Mouse (Mus musculus) cerebellum, adult 9-10 months (tissue): ENCODE measurements around the gene Araf.
"Not testable (repeated sequence)": the region's sequence is repeated elsewhere in the genome, so short reads cannot be mapped to it uniquely, and the experiment has no call there.

ENCODE experiments used
- DNase-seq: peaks from one replicate; pipeline ENCODE4 v3.0.0; 2022

Araf gene

GRCm38 (mm10) chrX:20797681-20798080 lies at the start of gene Araf:
Araf (plus strand) TSS chrX:20797814.
- no peak for DNase-seq

DNA sequence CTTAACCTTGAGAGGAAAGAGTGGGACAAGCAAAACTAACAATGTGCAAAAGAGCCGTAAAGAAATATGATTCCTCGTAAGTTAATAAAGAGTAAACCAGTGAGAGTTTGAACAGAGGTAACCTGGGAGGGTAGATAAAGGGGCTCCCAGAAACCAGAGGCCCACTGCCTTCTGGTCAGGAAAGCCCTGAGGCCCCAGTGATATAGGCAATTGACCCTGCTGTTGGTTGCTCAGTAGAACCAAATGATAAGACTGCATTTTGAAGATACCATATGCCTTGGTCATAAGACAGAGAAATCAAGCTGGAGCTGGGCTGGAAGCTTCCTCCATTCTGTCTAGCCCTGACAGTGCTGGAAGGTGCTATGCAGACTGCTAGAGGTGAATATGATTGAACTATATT lies 48.8 kb upstream of the Araf start:
- DNase-seq, result no peak

DNA sequence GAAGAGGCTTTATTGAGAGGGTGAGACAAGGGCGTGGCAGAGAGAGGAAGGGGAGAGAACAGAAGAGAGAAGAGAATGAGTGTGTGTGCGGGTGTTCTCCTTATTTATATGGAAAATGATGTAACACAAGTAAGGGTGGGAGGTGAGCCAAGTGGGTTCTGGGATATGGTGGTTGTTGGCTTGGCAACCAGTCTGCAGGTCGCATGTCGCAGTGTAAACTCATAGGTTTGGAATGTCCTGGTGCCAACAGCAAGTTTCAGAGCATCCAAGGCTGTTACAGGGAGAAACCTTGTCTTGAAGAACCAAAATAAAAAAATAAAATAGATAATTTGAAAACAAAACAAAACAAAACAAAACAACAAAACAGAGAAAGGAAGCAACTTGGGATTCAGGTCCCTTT lies 36.4 kb upstream of the Araf start:
- DNase-seq, result no peak

- DNase-seq, result peak; percentile 91
Observed at GRCm38 (mm10) chrX:20770697-20771381, 26.8 kb upstream of the Araf start.

- DNase-seq, result no peak
Observed at GRCm38 (mm10) chrX:20771666-20772065, 25.9 kb upstream of the Araf start.

DNA sequence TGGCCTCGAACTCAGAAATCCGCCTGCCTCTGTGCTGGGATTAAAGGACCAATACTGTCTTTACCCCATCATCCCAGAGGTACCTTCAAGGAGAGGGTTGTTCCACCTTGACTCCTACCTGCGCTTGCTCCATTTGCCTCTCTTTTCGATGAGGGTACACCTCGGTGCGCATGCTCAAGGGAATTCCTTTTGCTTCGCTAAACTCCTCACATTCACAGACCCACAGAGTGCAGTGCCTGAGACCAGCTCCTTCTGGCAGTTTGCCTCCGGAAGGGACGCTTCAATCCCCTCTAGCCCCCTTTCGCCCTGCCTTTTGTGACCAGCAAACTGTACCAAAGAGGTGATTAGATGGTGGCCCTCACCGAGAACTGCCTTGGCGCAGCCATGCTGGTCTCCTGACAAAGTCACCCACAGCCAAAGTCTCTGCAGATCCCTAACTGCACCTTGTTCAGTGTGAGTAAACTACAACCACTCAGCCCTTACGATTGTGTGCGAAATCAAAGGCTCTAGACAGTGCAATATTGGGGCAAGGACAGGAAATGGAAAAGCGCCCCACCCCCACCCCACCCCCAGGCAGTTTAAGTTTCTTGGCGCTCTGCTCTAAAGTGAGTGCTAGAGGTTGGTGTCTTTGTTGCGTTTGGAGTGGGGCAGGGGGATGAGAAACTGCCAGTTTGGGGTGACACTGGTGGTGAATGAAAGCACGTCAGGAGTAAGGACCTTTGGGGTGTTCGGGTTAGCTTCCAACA lies 22.2 kb upstream of the Araf start:
- DNase-seq, result no peak

DNA sequence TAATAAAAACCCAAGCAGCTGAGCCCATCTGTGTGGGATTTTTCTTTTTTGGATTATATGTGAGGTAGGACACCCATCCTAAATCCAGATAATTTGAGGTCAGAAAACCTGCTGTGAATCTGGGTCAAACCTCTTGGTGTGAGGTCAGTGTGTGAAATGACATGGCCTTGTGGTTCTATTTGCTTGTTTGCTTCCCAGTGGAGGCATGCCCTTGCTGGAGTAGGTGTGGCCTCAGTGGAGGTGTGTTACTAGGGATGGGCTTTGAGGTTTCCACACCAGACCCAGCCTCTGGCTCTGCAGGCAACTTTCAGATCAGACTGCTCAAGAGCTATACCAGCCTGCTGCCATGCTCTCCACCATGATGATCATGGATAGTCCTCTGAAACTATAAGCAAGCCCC lies 20.0 kb upstream of the Araf start:
- no peak for DNase-seq

GRCm38 (mm10) chrX:20787309-20787708 lies 10.3 kb upstream of the Araf start:
- DNase-seq, result no peak

DNA sequence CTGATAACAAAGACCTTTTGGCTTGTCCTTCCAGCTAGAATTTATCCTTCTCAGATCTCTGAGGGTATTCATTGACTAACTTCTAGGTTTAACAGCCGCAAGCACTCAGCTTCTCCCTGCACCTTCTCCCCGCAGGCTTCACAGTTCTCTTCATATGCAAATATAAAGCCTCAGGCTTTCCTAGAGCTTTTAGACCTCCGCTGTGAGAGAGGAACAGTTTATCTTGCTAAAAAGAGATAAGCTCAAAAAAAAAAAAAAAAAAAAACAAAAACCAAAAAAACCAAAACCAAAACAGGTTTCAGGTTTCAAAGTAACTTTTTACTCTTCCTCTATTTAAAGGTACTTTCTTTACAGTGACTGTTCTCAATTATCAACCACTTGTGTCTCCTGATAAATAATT lies 5.2 kb upstream of the Araf start:
- no peak for DNase-seq

GRCm38 (mm10) chrX:20793230-20793629 lies 4.4 kb upstream of the Araf start:
- no peak for DNase-seq

- DNase-seq, result no peak
Observed at GRCm38 (mm10) chrX:20794229-20794628, 3.4 kb upstream of the Araf start.

GRCm38 (mm10) chrX:20798141-20798796 lies 655 bp downstream of the Araf start:
- DNase-seq, result peak; percentile 89

DNA sequence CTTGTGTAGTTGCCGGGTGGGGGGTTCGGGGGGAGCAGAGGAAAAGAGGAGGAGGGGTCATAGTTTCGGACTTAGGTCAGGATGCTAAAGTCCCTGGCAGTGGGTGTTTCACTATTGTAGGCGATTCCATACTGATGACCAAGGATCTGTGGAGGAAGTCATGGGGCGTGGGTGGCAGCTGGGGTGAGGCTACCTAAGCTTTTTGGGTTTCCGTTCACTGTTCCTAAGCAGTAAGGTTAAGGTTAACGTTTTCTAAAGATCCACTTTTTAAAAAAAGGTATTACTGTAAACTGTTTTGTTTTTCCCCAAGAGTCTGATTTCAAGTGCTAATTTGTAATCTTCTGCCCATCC lies 1.2 kb downstream of the Araf start:
- no peak for DNase-seq

- no peak for DNase-seq
Observed at GRCm38 (mm10) chrX:20801456-20801855, 3.8 kb downstream of the Araf start.

DNA sequence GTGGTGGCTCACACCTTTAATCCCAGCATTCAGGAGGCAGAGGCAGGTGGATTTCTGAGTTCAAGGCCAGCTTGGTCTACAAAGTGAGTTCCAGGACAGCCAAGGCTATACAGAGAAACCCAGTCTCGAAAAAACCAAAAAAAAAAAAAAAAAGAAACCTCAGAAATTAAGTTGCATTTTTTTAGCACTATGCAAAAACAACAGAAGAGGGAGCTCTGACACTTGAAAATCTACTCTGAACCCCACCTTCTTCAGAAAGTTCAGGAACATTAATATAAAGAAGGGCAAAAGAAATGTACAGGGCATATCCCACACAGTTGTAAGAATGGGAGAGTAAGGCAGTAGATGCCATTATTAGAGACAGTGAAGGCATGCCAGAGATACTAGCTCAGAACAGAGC lies 6.7 kb downstream of the Araf start:
- not testable (repeated sequence) for DNase-seq

GRCm38 (mm10) chrX:20806295-20806694 lies 8.7 kb downstream of the Araf start:
- DNase-seq, result no peak

- no peak for DNase-seq
Observed at GRCm38 (mm10) chrX:20816974-20817373, 19.4 kb downstream of the Araf start.

GRCm38 (mm10) chrX:20819204-20819628 lies 21.6 kb downstream of the Araf start:
- peak; percentile 89 for DNase-seq

DNA sequence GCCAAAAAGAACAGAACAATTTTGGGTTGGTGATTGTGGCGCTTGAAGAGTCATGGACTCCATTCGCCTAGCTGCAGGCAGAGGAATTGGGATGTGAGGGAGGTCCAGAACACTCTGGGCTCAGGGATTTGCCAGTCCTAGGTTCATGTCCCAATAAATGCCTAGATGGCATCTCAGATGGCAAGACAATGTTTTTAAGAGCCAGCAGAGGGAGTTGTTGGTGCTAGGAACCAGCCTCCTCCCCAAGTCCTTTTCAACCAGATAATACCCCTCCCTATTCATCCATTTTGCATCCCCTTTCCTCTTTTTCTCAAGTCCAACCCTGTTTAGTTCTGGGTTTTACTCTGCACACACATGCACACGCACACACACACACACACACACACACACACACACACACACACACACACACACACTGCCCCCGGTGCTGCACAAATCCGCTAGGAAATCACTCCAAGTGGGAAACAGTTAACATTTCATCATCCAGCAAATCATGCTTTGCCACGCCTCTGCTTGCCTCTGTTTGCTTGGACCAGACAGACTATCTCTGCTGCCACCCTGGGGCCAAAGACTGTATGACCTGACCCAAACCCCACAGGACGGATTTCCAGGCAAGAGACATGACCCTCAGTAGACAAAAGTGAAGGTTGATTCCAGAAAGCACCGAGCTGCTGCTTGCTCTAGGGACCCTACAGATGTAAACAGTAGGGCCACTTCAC lies 22.3 kb downstream of the Araf start:
- peak; percentile 82 for DNase-seq

DNA sequence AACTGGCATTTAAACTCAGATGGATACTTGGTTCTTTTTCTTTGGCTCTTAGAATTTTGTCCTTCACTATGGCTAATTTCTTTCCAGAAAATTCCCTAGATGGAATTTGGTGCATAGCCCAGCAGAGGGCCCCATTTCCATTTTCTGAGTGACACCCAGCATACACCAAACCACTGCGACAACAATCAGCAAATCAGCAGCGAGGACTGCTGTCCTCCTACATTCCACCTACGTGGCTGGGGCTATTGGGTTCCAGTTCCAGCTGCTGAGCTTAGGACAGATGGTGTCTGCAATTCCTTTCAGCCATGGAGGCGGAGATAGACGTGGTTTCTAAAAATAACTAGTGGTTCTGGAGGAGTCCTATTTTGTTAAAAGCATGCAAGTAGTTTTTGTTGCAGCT lies 31.3 kb downstream of the Araf start:
- DNase-seq, result peak; percentile 77

DNA sequence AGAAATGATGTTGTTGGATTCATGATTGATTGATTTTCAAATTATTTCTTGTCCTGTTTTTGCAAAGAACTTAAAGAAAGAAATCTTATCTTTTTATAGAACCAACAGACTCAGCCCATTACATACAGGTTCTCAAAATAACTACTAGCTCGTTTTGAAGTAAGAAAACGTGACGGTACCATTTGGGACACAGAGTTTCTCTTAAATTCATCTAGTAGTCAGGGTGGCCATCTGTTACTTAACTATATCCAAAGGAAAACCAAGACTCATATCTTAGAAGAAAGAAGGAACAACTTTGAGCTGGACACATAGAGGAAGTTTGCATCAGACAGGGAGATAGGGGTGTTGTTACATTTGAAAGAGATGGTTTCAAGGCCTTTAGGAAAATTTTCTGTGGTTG lies 49.6 kb downstream of the Araf start:
- DNase-seq, result no peak

GRCm38 (mm10) chrX:20847816-20848215 lies 50.2 kb downstream of the Araf start:
- no peak for DNase-seq

DNA sequence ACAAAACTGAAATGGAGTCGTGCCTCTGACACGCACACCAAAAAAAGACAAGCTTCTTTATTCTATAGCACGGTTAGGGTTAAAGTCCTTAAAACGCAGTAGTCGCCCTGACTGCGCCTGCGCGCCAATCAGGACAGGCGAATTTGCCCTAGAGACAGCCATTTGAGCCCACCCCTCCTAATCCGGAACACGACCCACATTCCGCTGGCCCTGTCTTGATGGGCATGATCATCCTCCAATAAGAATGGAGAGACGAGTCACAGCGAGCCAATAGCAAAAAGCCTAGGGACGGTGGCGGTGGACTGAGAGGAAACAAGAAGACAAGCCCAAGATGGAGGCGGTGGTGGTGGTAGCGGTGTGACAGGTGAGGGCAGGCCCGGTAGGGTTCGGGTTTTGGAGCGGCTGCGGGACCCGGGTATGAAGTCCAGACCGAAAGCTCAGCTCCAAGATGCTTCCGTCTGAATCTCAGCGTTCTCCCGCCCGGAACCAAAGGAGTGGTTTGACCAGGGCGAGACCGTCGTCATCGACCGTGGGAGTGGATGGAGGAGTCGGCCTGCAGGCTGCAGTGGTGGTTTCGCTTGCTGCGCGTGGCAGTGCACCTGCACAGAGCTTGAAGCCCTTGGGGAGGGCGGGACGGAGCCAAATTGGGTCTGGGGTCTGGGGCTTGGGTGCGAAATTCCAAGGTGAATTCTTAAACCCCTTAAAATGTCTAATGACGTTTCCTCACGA lies 50.8 kb downstream of the Araf start:
- peak; percentile 96 for DNase-seq
